Mouse (Mus musculus) c-Kit-positive CD71-positive TER-119-positive erythroid progenitor cells, embryonic 14.5 days (primary cell): Measurements from ENCODE around the gene Rfpl4b.
"Not testable (repeated sequence)": the region's sequence is repeated elsewhere in the genome, so short reads cannot be mapped to it uniquely, and the experiment has no call there.

Source experiments
- DNase-seq: peaks from one replicate; pipeline ENCODE4 v3.0.0-alpha.2; 2013; ENCODE audit warnings: low spot score

Rfpl4b gene

GRCm38 (mm10) chr10:38821679-38822078 lies at the start of gene Rfpl4b:
Rfpl4b (minus strand) TSS chr10:38821779.
- no peak for DNase-seq

- no peak for DNase-seq
These were observed 33.6 kb upstream of the Rfpl4b start for GRCm38 (mm10) chr10:38855186-38855585.

DNA sequence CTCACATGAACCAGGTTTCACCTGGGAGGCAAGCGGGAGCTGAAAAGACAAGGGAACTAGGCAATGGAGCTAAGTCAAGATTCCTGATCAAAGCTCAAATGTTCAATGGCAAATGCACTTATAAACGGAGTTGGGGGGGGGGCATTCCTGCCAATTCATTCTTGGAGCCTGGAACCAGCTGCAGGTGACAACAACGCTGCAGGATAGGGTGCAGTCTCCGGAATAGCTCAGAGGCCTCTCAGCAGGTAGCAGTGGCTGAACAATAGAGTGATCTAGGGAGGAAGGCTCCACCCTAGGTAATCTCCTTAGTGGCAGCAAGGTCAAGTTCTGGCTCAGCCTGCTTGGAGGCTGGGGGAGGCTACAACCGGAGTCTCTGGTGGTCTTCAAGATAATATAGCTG lies 28.4 kb upstream of the Rfpl4b start:
- DNase-seq = not testable (repeated sequence)

DNA sequence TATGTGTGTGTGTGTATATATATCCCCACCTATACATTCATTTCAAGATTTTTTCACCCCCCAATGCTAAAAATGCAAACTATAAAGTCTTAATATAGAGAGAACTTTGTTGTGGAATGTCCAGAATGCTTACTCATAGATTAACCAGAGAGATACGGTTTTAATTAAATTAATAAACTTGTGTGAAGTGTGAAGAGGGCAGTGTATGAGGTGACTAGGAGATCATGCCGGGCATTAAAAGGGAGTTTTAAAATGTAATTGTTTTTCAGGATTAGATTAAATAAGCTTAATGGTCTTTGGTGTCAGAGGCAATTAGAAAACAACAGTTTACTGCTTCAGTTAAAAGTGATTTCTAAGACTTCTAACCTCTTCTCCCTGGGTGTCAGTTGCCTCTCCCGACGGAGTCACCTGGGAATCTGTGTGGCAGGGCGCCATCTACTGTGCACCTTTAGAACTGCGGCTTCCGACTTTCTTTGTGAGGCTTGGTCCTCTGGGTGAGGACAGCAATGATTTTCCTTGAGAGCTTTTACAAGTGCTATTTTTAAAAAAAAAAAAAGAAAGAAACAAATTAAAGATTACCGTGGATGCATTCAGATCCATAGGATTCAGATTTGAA lies 27.4 kb upstream of the Rfpl4b start:
- peak; percentile 19 for DNase-seq

- no peak for DNase-seq
These were observed 26.7 kb upstream of the Rfpl4b start for GRCm38 (mm10) chr10:38848231-38848630.

DNA sequence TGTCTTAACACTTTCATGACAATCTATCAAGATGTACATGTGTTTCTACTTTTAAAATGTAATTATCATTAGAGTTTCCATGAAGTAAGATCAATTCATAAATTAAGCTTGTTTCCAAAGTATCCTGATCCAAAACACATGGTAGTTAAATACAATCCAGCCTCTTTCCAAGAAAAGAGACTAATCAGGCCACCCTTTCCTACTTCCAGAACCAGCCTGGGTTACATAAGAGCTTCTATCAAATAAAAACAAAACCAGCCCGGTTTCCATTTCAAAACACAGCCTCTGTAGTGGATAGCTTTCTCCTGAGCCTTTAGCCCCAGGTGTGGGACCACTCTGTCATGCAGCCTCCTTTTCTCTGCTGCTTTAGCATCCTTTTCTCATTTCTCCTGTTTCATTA lies 2.2 kb upstream of the Rfpl4b start:
- DNase-seq = no peak

GRCm38 (mm10) chr10:38806056-38806455 lies 15.5 kb downstream of the Rfpl4b start:
- no peak for DNase-seq

- DNase-seq = no peak
These were observed 17.5 kb downstream of the Rfpl4b start for GRCm38 (mm10) chr10:38804047-38804446.

- DNase-seq = no peak
These were observed 18.3 kb downstream of the Rfpl4b start for GRCm38 (mm10) chr10:38803304-38803703.

DNA sequence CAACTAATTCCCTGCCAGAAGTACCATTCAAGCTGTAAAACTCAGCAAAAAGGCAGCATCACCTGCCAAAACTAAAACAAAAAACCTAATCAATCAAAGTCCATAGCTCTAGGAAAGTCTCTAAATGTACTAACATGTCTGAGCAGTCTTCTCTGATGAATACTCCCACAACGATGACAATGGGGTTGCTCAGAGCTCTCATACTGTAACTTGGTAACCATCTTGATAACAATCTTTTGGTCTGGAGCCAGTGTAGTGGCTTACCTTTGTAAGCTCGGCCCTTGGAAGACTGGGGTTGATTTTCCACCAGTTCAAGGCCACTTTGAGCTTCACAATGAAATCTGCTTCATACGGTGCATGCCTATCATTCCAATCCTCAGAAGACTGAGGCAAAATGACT lies 33.0 kb downstream of the Rfpl4b start:
- DNase-seq = no peak
